Mouse (Mus musculus) lung, embryonic 15.5 days (tissue): ENCODE measurements around the gene Mrpl57. TPM values are rescaled to one million over a fixed set of nuclear protein-coding genes. Genes with fewer than 3 reads are reported as not detected.
"Not testable (repeated sequence)": the region's sequence is repeated elsewhere in the genome, so short reads cannot be mapped to it uniquely, and the experiment has no call there.

Experiments
- ATAC-seq: fragments of 200-750 bp; cut with Nextera tagmentation; 2 replicates; pipeline ENCODE4 v1.8.0; 2017; ENCODE audit warnings: moderate number of reproducible peaks, borderline replicate concordance; ENCODE audit not compliant: low FRiP score, low TSS enrichment; ENCODE audit errors: extremely low read depth
- H3K27ac ChIP-seq: fragments of 300-500 bp; sonication (generic); 2 replicates; pipeline ENCODE4 v1.5.1; 2015; ENCODE audit warnings: moderate library complexity, mild to moderate bottlenecking, inconsistent platforms
- H3K27me3 ChIP-seq: fragments of 300-500 bp; sonication (generic); 2 replicates; pipeline ENCODE4 v1.6.1; 2015; ENCODE audit warnings: inconsistent platforms
- H3K36me3 ChIP-seq: fragments of 300-500 bp; sonication (generic); 2 replicates; pipeline ENCODE4 v1.6.1; 2015; ENCODE audit warnings: inconsistent platforms
- H3K4me1 ChIP-seq: fragments of 300-500 bp; sonication (generic); 2 replicates; pipeline ENCODE4 v1.6.1; 2015; ENCODE audit warnings: inconsistent platforms
- H3K4me2 ChIP-seq: fragments of 300-500 bp; sonication (generic); 2 replicates; pipeline ENCODE4 v1.6.1; 2015; ENCODE audit warnings: inconsistent platforms, mild to moderate bottlenecking, moderate library complexity
- H3K4me3 ChIP-seq: fragments of 300-500 bp; sonication (generic); 2 replicates; pipeline ENCODE4 v1.5.1; 2015; ENCODE audit warnings: mild to moderate bottlenecking, inconsistent platforms
- H3K9ac ChIP-seq: fragments of 300-500 bp; sonication (generic); 2 replicates; pipeline ENCODE4 v1.6.1; 2015; ENCODE audit warnings: inconsistent platforms
- H3K9me3 ChIP-seq: fragments of 300-500 bp; sonication (generic); 2 replicates; pipeline ENCODE4 v1.6.1; 2016; ENCODE audit warnings: inconsistent platforms
- WGBS: fragments of 180-500 bp; shearing (Covaris S2); methylation state at CpG from one replicate; pipeline ENCODE4 v1.1.7; 2015; 5-methylcytosine and 5-hydroxymethylcytosine counted together
- polyA plus RNA-seq: library from polyadenylated mRNA; unstranded; fragments of >200 nt; fragmentation: Nextera tagmentation; extraction: Ambion mirVana; gene quantifications from 2 replicates; pipeline ENCODE4 v1.2.1, GENCODE M21; 2015

Mrpl57 gene
- polyA plus RNA-seq, 1 experiment from 2014 or later, result 132 TPM

GRCm38 (mm10) chr14:57820839-57821238 lies 5.2 kb upstream of the Mrpl57 start:
- Histone ChIP-seq H3K4me1 (peaks cover 10% of the 10 kb centered on the region), H3K27me3 (no peaks in the 10 kb centered on the region), H3K9ac (no peak overlapping the region), H3K4me2 (no peak overlapping the region), H3K9me3 (no peaks in the 10 kb centered on the region), H3K36me3 (peaks cover 67% of the 10 kb centered on the region), H3K27ac (no peak overlapping the region), H3K4me3 (no peak overlapping the region)
- WGBS, result 74% methylated on average over 4 of the region's 4 CpGs
- ATAC-seq, result no peak

DNA sequence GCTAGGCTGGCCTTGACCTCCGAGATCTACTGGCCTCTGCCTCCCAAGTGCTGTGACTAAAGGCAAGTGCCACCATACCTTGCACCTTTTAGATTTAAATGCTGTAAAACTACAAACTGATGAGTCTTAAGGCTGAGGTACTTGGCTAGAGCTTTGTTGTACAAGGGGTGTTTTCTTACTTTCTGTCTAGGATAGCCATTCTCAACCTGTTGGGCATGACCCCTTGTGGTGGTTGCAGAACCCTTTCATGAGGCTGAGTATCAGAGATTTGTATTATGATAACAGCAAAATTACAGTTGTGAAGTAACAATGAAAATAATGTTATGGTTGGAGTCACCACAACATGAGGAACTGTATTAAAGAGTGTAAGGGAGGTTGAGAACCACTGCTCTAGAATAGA lies 1.2 kb downstream of the Mrpl57 start:
- Histone ChIP-seq H3K4me2 (peak overlapping the region; percentile 65), H3K27me3 (no peaks in the 10 kb centered on the region), H3K27ac (0 out of 2 replicates have a peak overlapping the region, but pooled peaks have one; percentile 92), H3K9ac (peak overlapping the region; percentile 73), H3K4me3 (peak overlapping the region; percentile 87), H3K9me3 (no peaks in the 10 kb centered on the region), H3K4me1 (peaks cover 24% of the 10 kb centered on the region), H3K36me3 (peaks cover 11% of the 10 kb centered on the region; the same call in 1 of the 2 replicates)
- WGBS, result 56% methylated on average over 1 of the region's 1 CpGs
- ATAC-seq, result no peak

- no peak for ATAC-seq
- no peak overlapping the region for H3K4me3 ChIP-seq
- H3K9me3 ChIP-seq, result no peaks in the 10 kb centered on the region
- no peaks in the 10 kb centered on the region for H3K27me3 ChIP-seq
- no peak overlapping the region for H3K4me2 ChIP-seq
- no peaks in the 10 kb centered on the region for H3K4me1 ChIP-seq
- H3K9ac ChIP-seq, result no peak overlapping the region
- WGBS, result 73% methylated on average over 2 of the region's 2 CpGs
- H3K27ac ChIP-seq, result 0 out of 2 replicates have a peak overlapping the region, but pooled peaks have one; percentile 11
- H3K36me3 ChIP-seq, result peaks cover 28% of the 10 kb centered on the region
Observed at GRCm38 (mm10) chr14:57833526-57833925, 7.5 kb downstream of the Mrpl57 start.

GRCm38 (mm10) chr14:57835157-57835556 lies 9.1 kb downstream of the Mrpl57 start:
- no peak for ATAC-seq
- no peak overlapping the region for H3K27ac ChIP-seq
- H3K4me2 ChIP-seq, result no peak overlapping the region
- no peak overlapping the region for H3K4me3 ChIP-seq
- H3K36me3 ChIP-seq, result peaks cover 33% of the 10 kb centered on the region
- H3K9ac ChIP-seq, result no peak overlapping the region
- H3K9me3 ChIP-seq, result no peaks in the 10 kb centered on the region
- H3K27me3 ChIP-seq, result no peaks in the 10 kb centered on the region
- WGBS, result 85% methylated on average over 10 of the region's 10 CpGs
- no peaks in the 10 kb centered on the region for H3K4me1 ChIP-seq

GRCm38 (mm10) chr14:57844535-57844934 lies 18.5 kb downstream of the Mrpl57 start:
- Histone ChIP-seq H3K4me3 (no peak overlapping the region), H3K27ac (no peak overlapping the region), H3K27me3 (no peaks in the 10 kb centered on the region), H3K9me3 (no peaks in the 10 kb centered on the region), H3K4me2 (no peak overlapping the region), H3K9ac (no peak overlapping the region), H3K36me3 (peaks cover 40% of the 10 kb centered on the region), H3K4me1 (no peaks in the 10 kb centered on the region)
- ATAC-seq, result no peak
- WGBS, result 89% methylated on average over 3 of the region's 3 CpGs

DNA sequence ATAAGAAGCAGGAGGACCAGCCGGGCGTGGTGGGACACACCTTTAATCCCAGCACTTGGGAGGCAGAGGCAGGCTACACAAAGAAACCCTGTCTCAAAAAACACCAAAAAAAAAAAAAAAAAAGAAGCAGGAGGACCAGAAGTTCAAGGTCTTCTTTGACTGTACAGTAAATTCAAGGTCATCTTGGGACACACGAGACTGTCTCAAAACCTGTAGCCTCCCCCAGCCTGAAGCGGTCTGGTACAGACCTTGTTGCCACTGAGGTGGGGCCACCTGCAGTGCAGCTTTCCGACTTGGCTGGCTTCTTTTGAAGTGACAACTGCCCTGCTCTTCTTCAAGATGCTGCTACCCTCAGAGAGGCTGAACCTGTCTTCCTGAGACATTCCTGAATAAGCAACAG lies 22.0 kb downstream of the Mrpl57 start:
- ATAC-seq, H3K27me3 ChIP-seq, H3K4me1 ChIP-seq, H3K4me3 ChIP-seq, H3K9ac ChIP-seq, H3K27ac ChIP-seq, H3K4me2 ChIP-seq, H3K9me3 ChIP-seq: not testable (repeated sequence)
- peaks cover 34% of the 10 kb centered on the region; the same call in 1 of the 2 replicates for H3K36me3 ChIP-seq
- WGBS, result 78% methylated on average over 5 of the region's 5 CpGs

GRCm38 (mm10) chr14:57848646-57849045 lies 22.6 kb downstream of the Mrpl57 start:
- H3K36me3 ChIP-seq, result peaks cover 36% of the 10 kb centered on the region; the same call in 1 of the 2 replicates
- H3K4me1 ChIP-seq, result no peaks in the 10 kb centered on the region
- WGBS, result 89% methylated on average over 2 of the region's 2 CpGs
- H3K4me2 ChIP-seq, result no peak overlapping the region
- H3K4me3 ChIP-seq, result no peak overlapping the region
- no peaks in the 10 kb centered on the region for H3K9me3 ChIP-seq
- ATAC-seq, result no peak
- no peak overlapping the region for H3K27ac ChIP-seq
- H3K9ac ChIP-seq, result no peak overlapping the region
- H3K27me3 ChIP-seq, result no peaks in the 10 kb centered on the region

GRCm38 (mm10) chr14:57850330-57850729 lies 24.3 kb downstream of the Mrpl57 start:
- no peaks in the 10 kb centered on the region for H3K27me3 ChIP-seq
- H3K4me3 ChIP-seq, result no peak overlapping the region
- no peak overlapping the region for H3K9ac ChIP-seq
- no peaks in the 10 kb centered on the region for H3K4me1 ChIP-seq
- no peak overlapping the region for H3K27ac ChIP-seq
- no peak for ATAC-seq
- no peaks in the 10 kb centered on the region for H3K9me3 ChIP-seq
- no peak overlapping the region for H3K4me2 ChIP-seq
- H3K36me3 ChIP-seq, result peaks cover 30% of the 10 kb centered on the region; the same call in 1 of the 2 replicates
- WGBS, result 83% methylated on average over 3 of the region's 3 CpGs

- ATAC-seq, result no peak
- H3K4me2 ChIP-seq, result no peak overlapping the region
- H3K27ac ChIP-seq, result no peak overlapping the region
- WGBS, result 85% methylated on average over 2 of the region's 2 CpGs
- H3K27me3 ChIP-seq, result no peaks in the 10 kb centered on the region
- no peak overlapping the region for H3K9ac ChIP-seq
- no peak overlapping the region for H3K4me3 ChIP-seq
- H3K4me1 ChIP-seq, result no peaks in the 10 kb centered on the region
- peaks cover 39% of the 10 kb centered on the region for H3K36me3 ChIP-seq
- no peaks in the 10 kb centered on the region for H3K9me3 ChIP-seq
Observed at GRCm38 (mm10) chr14:57852961-57853360, 26.9 kb downstream of the Mrpl57 start.

GRCm38 (mm10) chr14:57856037-57856436 lies 30.0 kb downstream of the Mrpl57 start:
- H3K27ac ChIP-seq, H3K9ac ChIP-seq, H3K27me3 ChIP-seq, H3K4me2 ChIP-seq, ATAC-seq, H3K9me3 ChIP-seq, H3K4me1 ChIP-seq, H3K4me3 ChIP-seq: not testable (repeated sequence)
- H3K36me3 ChIP-seq, result peaks cover 40% of the 10 kb centered on the region

- Histone ChIP-seq H3K36me3 (peaks cover 38% of the 10 kb centered on the region), H3K27me3 (no peaks in the 10 kb centered on the region), H3K4me2 (no peak overlapping the region), H3K4me1 (no peaks in the 10 kb centered on the region), H3K4me3 (no peak overlapping the region), H3K9ac (no peak overlapping the region), H3K9me3 (no peaks in the 10 kb centered on the region), H3K27ac (no peak overlapping the region)
- no peak for ATAC-seq
- WGBS, result 94% methylated on average over 2 of the region's 2 CpGs
Observed at GRCm38 (mm10) chr14:57858601-57859000, 32.6 kb downstream of the Mrpl57 start.

DNA sequence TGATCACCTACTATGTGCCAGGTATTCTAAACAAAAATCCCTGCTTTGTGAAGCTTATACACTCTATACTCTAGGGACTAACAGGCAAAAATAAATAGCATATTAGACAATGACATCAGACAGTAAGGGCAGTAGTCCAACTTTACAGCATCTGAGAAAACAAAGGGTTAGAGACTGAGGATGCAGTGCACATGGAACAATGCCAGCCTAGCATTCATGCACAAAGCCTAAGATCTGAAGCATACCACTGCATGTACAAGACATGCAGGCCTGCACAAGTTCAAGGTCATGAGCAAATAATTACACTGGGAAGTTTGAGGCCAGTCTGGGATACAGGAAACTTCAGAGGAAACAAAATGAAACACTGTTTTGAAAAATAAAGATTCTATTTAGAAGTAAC lies 33.5 kb downstream of the Mrpl57 start:
- no peaks in the 10 kb centered on the region for H3K27me3 ChIP-seq
- 0 out of 2 replicates have a peak, but pooled peaks have one; percentile 23 for ATAC-seq
- no peaks in the 10 kb centered on the region for H3K9me3 ChIP-seq
- no peaks in the 10 kb centered on the region for H3K4me1 ChIP-seq
- H3K9ac ChIP-seq, result no peak overlapping the region
- H3K27ac ChIP-seq, result no peak overlapping the region
- H3K4me2 ChIP-seq, result no peak overlapping the region
- H3K4me3 ChIP-seq, result no peak overlapping the region
- peaks cover 45% of the 10 kb centered on the region for H3K36me3 ChIP-seq

- no peaks in the 10 kb centered on the region for H3K4me1 ChIP-seq
- peaks cover 46% of the 10 kb centered on the region for H3K36me3 ChIP-seq
- no peak overlapping the region for H3K27ac ChIP-seq
- no peaks in the 10 kb centered on the region for H3K9me3 ChIP-seq
- no peak overlapping the region for H3K4me2 ChIP-seq
- no peak for ATAC-seq
- WGBS, result 82% methylated on average over 4 of the region's 4 CpGs
- no peak overlapping the region for H3K9ac ChIP-seq
- H3K27me3 ChIP-seq, result no peaks in the 10 kb centered on the region
- no peak overlapping the region for H3K4me3 ChIP-seq
Observed at GRCm38 (mm10) chr14:57861987-57862412, 36.0 kb downstream of the Mrpl57 start.
